Mouse (Mus musculus) kidney, embryonic 14.5 days (tissue): Measurements from ENCODE around the gene Pja2. TPM values are rescaled to one million over a fixed set of nuclear protein-coding genes. Genes with fewer than 3 reads are reported as not detected.
"Not testable (repeated sequence)": the region's sequence is repeated elsewhere in the genome, so short reads cannot be mapped to it uniquely, and the experiment has no call there.

Experiments used
- ATAC-seq: fragments of 200-750 bp; cut with Nextera tagmentation; 2 replicates; pipeline ENCODE4 v1.8.0; 2017; ENCODE audit warnings: moderate number of reproducible peaks, mild to moderate bottlenecking, moderate TSS enrichment, moderate library complexity; ENCODE audit not compliant: low FRiP score, low TSS enrichment
- H3K27ac ChIP-seq: fragments of 300-500 bp; sonication (generic); 2 replicates; pipeline ENCODE4 v1.5.1; 2014; ENCODE audit warnings: low read depth, mild to moderate bottlenecking, low read length, moderate library complexity, mixed read lengths
- H3K27me3 ChIP-seq: fragments of 300-500 bp; sonication (generic); 2 replicates; pipeline ENCODE4 v1.6.1; 2014; ENCODE audit warnings: mild to moderate bottlenecking, low read length; ENCODE audit not compliant: control insufficient read depth, insufficient read depth
- H3K36me3 ChIP-seq: fragments of 300-500 bp; sonication (generic); 2 replicates; pipeline ENCODE4 v1.6.1; 2014; ENCODE audit warnings: low read length, mixed read lengths; ENCODE audit not compliant: control insufficient read depth, insufficient read depth
- H3K4me1 ChIP-seq: fragments of 300-500 bp; sonication (generic); 2 replicates; pipeline ENCODE4 v1.6.1; 2014; ENCODE audit warnings: low read length, mixed read lengths; ENCODE audit not compliant: control insufficient read depth, insufficient read depth
- H3K4me2 ChIP-seq: fragments of 300-500 bp; sonication (generic); replicated peaks from 2 replicates; pipeline ENCODE4 v1.6.1; 2014; ENCODE audit warnings: low read depth, mild to moderate bottlenecking, low read length
- H3K4me3 ChIP-seq: fragments of 300-500 bp; sonication (generic); 2 replicates; pipeline ENCODE4 v1.5.1; 2014; ENCODE audit warnings: mild to moderate bottlenecking, low read length
- H3K9ac ChIP-seq: fragments of 300-500 bp; sonication (generic); 2 replicates; pipeline ENCODE4 v1.6.1; 2014; ENCODE audit warnings: low read depth, mild to moderate bottlenecking, low read length, moderate library complexity
- H3K9me3 ChIP-seq: fragments of 300-500 bp; sonication (generic); 2 replicates; pipeline ENCODE4 v1.6.1; 2016; ENCODE audit warnings: low read length; ENCODE audit not compliant: control insufficient read depth
- WGBS: fragments of 180-500 bp; shearing (Covaris S2); extraction: QIAGEN DNeasy Blood & Tissue Kit; methylation state at CpG from one replicate; pipeline ENCODE4 v1.1.7; 2014; 5-methylcytosine and 5-hydroxymethylcytosine counted together
- polyA plus RNA-seq: library from polyadenylated mRNA; unstranded; fragments of >200 nt; fragmentation: Nextera tagmentation; extraction: Ambion mirVana; gene quantifications from 2 replicates; pipeline ENCODE4 v1.2.1, GENCODE M21; 2014

The Pja2 gene
- polyA plus RNA-seq, 1 experiment from 2014 or later, result 64.7 TPM

GRCm38 (mm10) chr17:64274341-64275105 is 57.2 kb downstream of the Pja2 start:
- H3K36me3 ChIP-seq, result peaks cover 5% of the 10 kb centered on the region; the same call in 1 of the 2 replicates
- no peak for ATAC-seq
- WGBS, result 87% methylated on average over 10 of the region's 10 CpGs

GRCm38 (mm10) chr17:64260571-64260970 is 71.1 kb downstream of the Pja2 start:
- Histone ChIP-seq H3K27me3 (no peaks in the 10 kb centered on the region), H3K27ac (no peak overlapping the region), H3K4me3 (no peak overlapping the region), H3K9me3 (no peaks in the 10 kb centered on the region; the same call in 1 of the 2 replicates), H3K9ac (no peak overlapping the region), H3K4me1 (no peaks in the 10 kb centered on the region), H3K36me3 (no peaks in the 10 kb centered on the region), H3K4me2 (no peak overlapping the region)
- no peak for ATAC-seq
- WGBS, result 87% methylated on average over 1 of the region's 1 CpGs

More at GRCm38 (mm10) chr17:64274341-64275105, 57.2 kb downstream of the Pja2 start:
- Histone ChIP-seq H3K27ac (no peak overlapping the region), H3K9ac (no peak overlapping the region), H3K4me3 (no peak overlapping the region), H3K4me2 (no peak overlapping the region), H3K9me3 (no peaks in the 10 kb centered on the region), H3K27me3 (no peaks in the 10 kb centered on the region), H3K4me1 (peaks cover 6% of the 10 kb centered on the region)

- WGBS, result 71% methylated on average over 3 of the region's 3 CpGs
- no peak for ATAC-seq
- no peak overlapping the region for H3K4me3 ChIP-seq
- no peaks in the 10 kb centered on the region for H3K36me3 ChIP-seq
- H3K4me1 ChIP-seq, result peaks cover 5% of the 10 kb centered on the region; the same call in 1 of the 2 replicates
- no peak overlapping the region for H3K27ac ChIP-seq
- H3K4me2 ChIP-seq, result no peak overlapping the region
- H3K9me3 ChIP-seq, result peaks cover 5% of the 10 kb centered on the region; the same call in 1 of the 2 replicates
- no peak overlapping the region for H3K9ac ChIP-seq
- H3K27me3 ChIP-seq, result no peaks in the 10 kb centered on the region
Observed at GRCm38 (mm10) chr17:64248246-64248645, 83.5 kb downstream of the Pja2 start.

- H3K9ac ChIP-seq, result no peak overlapping the region
- 34% methylated on average over 12 of the region's 12 CpGs for WGBS
- no peak for ATAC-seq
- H3K4me1 ChIP-seq, result peaks cover 16% of the 10 kb centered on the region
- no peak overlapping the region for H3K4me3 ChIP-seq
- H3K9me3 ChIP-seq, result no peaks in the 10 kb centered on the region
- H3K36me3 ChIP-seq, result no peaks in the 10 kb centered on the region
- no peaks in the 10 kb centered on the region for H3K27me3 ChIP-seq
- no peak overlapping the region for H3K4me2 ChIP-seq
- no peak overlapping the region for H3K27ac ChIP-seq
Observed at GRCm38 (mm10) chr17:64242898-64243297, 88.8 kb downstream of the Pja2 start.

GRCm38 (mm10) chr17:64242310-64242859 is 89.3 kb downstream of the Pja2 start:
- 0 out of 2 replicates have a peak, but pooled peaks have one; percentile 39 for ATAC-seq
- H3K9ac ChIP-seq, result no peak overlapping the region
- WGBS, result 25% methylated on average over 9 of the region's 9 CpGs
- no peak overlapping the region for H3K27ac ChIP-seq
- H3K4me1 ChIP-seq, result peaks cover 16% of the 10 kb centered on the region
- H3K27me3 ChIP-seq, result no peaks in the 10 kb centered on the region
- no peaks in the 10 kb centered on the region for H3K9me3 ChIP-seq
- no peak overlapping the region for H3K4me2 ChIP-seq
- no peaks in the 10 kb centered on the region for H3K36me3 ChIP-seq
- H3K4me3 ChIP-seq, result no peak overlapping the region

GRCm38 (mm10) chr17:64241544-64242292 is 90.0 kb downstream of the Pja2 start:
- H3K27ac ChIP-seq, result no peak overlapping the region
- 64% methylated on average over 11 of the region's 11 CpGs for WGBS
- no peak for ATAC-seq
- no peak overlapping the region for H3K4me2 ChIP-seq
- no peak overlapping the region for H3K9ac ChIP-seq
- H3K4me1 ChIP-seq, result peaks cover 16% of the 10 kb centered on the region
- no peaks in the 10 kb centered on the region for H3K36me3 ChIP-seq
- H3K4me3 ChIP-seq, result no peak overlapping the region
- H3K27me3 ChIP-seq, result no peaks in the 10 kb centered on the region
- H3K9me3 ChIP-seq, result no peaks in the 10 kb centered on the region

GRCm38 (mm10) chr17:64232134-64232533 is 99.6 kb downstream of the Pja2 start:
- WGBS, result 77% methylated on average over 4 of the region's 4 CpGs
- no peaks in the 10 kb centered on the region for H3K27me3 ChIP-seq
- no peak for ATAC-seq

GRCm38 (mm10) chr17:64231637-64232036 is 100.1 kb downstream of the Pja2 start:
- H3K4me2 ChIP-seq, H3K4me3 ChIP-seq, H3K27me3 ChIP-seq, H3K4me1 ChIP-seq, H3K36me3 ChIP-seq, H3K27ac ChIP-seq, H3K9me3 ChIP-seq, ATAC-seq, H3K9ac ChIP-seq: not testable (repeated sequence)
- WGBS, result 95% methylated on average over 4 of the region's 4 CpGs

More at GRCm38 (mm10) chr17:64232134-64232533, 99.6 kb downstream of the Pja2 start:
- Histone ChIP-seq H3K36me3 (no peaks in the 10 kb centered on the region), H3K4me1 (no peaks in the 10 kb centered on the region), H3K4me2 (no peak overlapping the region), H3K27ac (no peak overlapping the region), H3K4me3 (no peak overlapping the region), H3K9me3 (no peaks in the 10 kb centered on the region), H3K9ac (no peak overlapping the region)

- ATAC-seq, result no peak
- H3K9me3 ChIP-seq, result no peaks in the 10 kb centered on the region
Observed at GRCm38 (mm10) chr17:64231172-64231571, 100.5 kb downstream of the Pja2 start.

More at GRCm38 (mm10) chr17:64231172-64231571, 100.5 kb downstream of the Pja2 start:
- Histone ChIP-seq H3K4me3 (no peak overlapping the region), H3K4me1 (no peaks in the 10 kb centered on the region), H3K27ac (no peak overlapping the region), H3K27me3 (no peaks in the 10 kb centered on the region), H3K9ac (no peak overlapping the region), H3K4me2 (no peak overlapping the region), H3K36me3 (no peaks in the 10 kb centered on the region)
- WGBS, result 84% methylated on average over 8 of the region's 8 CpGs
